Mouse (Mus musculus) kidney, postnatal 0 days (tissue): Measurements from ENCODE around the gene Krtap3-2. TPM values are rescaled to one million over a fixed set of nuclear protein-coding genes. Genes with fewer than 3 reads are reported as not detected.

Experiments used
- ATAC-seq: fragments of 200-750 bp; cut with Nextera tagmentation; replicated peaks from 2 replicates; pipeline ENCODE4 v1.8.0; 2017; ENCODE audit warnings: low read depth, moderate number of reproducible peaks, moderate TSS enrichment, moderate library complexity; ENCODE audit not compliant: low FRiP score
- DNase-seq: peaks from one replicate; pipeline ENCODE4 v3.0.0-alpha.2; 2016; ENCODE audit warnings: low spot score
- H3K27ac ChIP-seq: fragments of 300-500 bp; sonication (generic); 2 replicates; pipeline ENCODE4 v1.5.1; 2014; ENCODE audit warnings: mild to moderate bottlenecking
- H3K27me3 ChIP-seq: fragments of 300-500 bp; sonication (generic); 2 replicates; pipeline ENCODE4 v1.6.1; 2014; ENCODE audit warnings: low read length, mixed read lengths; ENCODE audit not compliant: insufficient read depth
- H3K36me3 ChIP-seq: fragments of 300-500 bp; sonication (generic); 2 replicates; pipeline ENCODE4 v1.6.1; 2014; ENCODE audit warnings: low read length, mixed read lengths; ENCODE audit not compliant: insufficient read depth
- H3K4me1 ChIP-seq: fragments of 300-500 bp; sonication (generic); replicated peaks from 2 replicates; pipeline ENCODE4 v1.6.1; 2014; ENCODE audit warnings: antibody characterized with exemption, low read length, mixed read lengths; ENCODE audit not compliant: insufficient read depth
- H3K4me2 ChIP-seq: fragments of 300-500 bp; sonication (generic); 2 replicates; pipeline ENCODE4 v1.6.1; 2014; ENCODE audit warnings: mild to moderate bottlenecking, low read length, moderate library complexity, mixed read lengths
- H3K4me3 ChIP-seq: fragments of 300-500 bp; sonication (generic); replicated peaks from 2 replicates; pipeline ENCODE4 v1.5.1; 2014; ENCODE audit warnings: low read depth, low read length
- H3K9ac ChIP-seq: fragments of 300-500 bp; sonication (generic); 2 replicates; pipeline ENCODE4 v1.6.1; 2014; ENCODE audit warnings: low read depth, low read length
- H3K9me3 ChIP-seq: fragments of 300-500 bp; sonication (generic); replicated peaks from 2 replicates; pipeline ENCODE4 v1.6.1; 2016; ENCODE audit warnings: low read length, inconsistent platforms, mixed read lengths
- CTCF ChIP-seq: IDR thresholded peaks from 2 replicates; pipeline ENCODE4 v1.5.1; 2016; ENCODE audit warnings: antibody characterized with exemption, low read depth, mild to moderate bottlenecking, moderate library complexity
- WGBS: fragments of 180-500 bp; shearing (Covaris S2); extraction: QIAGEN DNeasy Blood & Tissue Kit; methylation state at CpG from one replicate; pipeline ENCODE4 v1.1.7; 2014; 5-methylcytosine and 5-hydroxymethylcytosine counted together
- polyA plus RNA-seq: library from polyadenylated mRNA; unstranded; fragments of >200 nt; fragmentation: Nextera tagmentation; extraction: Ambion mirVana; gene quantifications from 2 replicates; pipeline ENCODE4 v1.2.1, GENCODE M21; 2015

Gene Krtap3-2
- polyA plus RNA-seq, 1 experiment from 2014 or later, result not detected

GRCm38 (mm10) chr11:99514098-99514497 lies 42.6 kb downstream of the Krtap3-2 start:
- H3K9me3 ChIP-seq, result no peaks in the 10 kb centered on the region
- DNase-seq (no peak), ATAC-seq (no peak)
- H3K4me3 ChIP-seq, result no peak overlapping the region
- no peak overlapping the region for H3K27ac ChIP-seq
- H3K36me3 ChIP-seq, result no peaks in the 10 kb centered on the region
- no peaks in the 10 kb centered on the region for H3K4me1 ChIP-seq
- no peak for TF ChIP-seq CTCF
- no peak overlapping the region for H3K4me2 ChIP-seq
- no peaks in the 10 kb centered on the region for H3K27me3 ChIP-seq
- 79% methylated on average over 8 of the region's 8 CpGs for WGBS
- H3K9ac ChIP-seq, result no peak overlapping the region

Other genes with a start within 250 kb of the Krtap3-2 start
- gene Krt25, start 233.9 kb downstream of the Krtap3-2 start, polyA plus RNA-seq, result 0.08 and 0.09 TPM in 2 replicates
- gene Krt26, start 218.9 kb downstream of the Krtap3-2 start, polyA plus RNA-seq, result not detected in 2 replicates
- gene Krt27, start 205.7 kb downstream of the Krtap3-2 start, polyA plus RNA-seq, result not detected in 2 replicates
- 0.32 TPM in 1 of 2 replicates, not detected in the other for gene Krt28, start 181.9 kb downstream of the Krtap3-2 start, polyA plus RNA-seq
- gene Krt10, start 167.5 kb downstream of the Krtap3-2 start, polyA plus RNA-seq, result 35.5 and 42.6 TPM in 2 replicates
- not detected in 2 replicates for gene Krt12, start 134.6 kb downstream of the Krtap3-2 start, polyA plus RNA-seq
- 3.6 and 5.0 TPM in 2 replicates for gene Krt20, start 118.7 kb downstream of the Krtap3-2 start, polyA plus RNA-seq
- 30.6 and 31.8 TPM in 2 replicates for gene Krt23, start 63.7 kb downstream of the Krtap3-2 start, polyA plus RNA-seq
- gene Krt39, start 35.5 kb downstream of the Krtap3-2 start, polyA plus RNA-seq, result 0.45 and 0.46 TPM in 2 replicates
- gene Krt40, start 13.7 kb downstream of the Krtap3-2 start, polyA plus RNA-seq, result not detected in 2 replicates
- not detected in 2 replicates for gene Krtap3-3, start 6.0 kb downstream of the Krtap3-2 start, polyA plus RNA-seq
- not detected in 2 replicates for gene Gm11939, start 2.6 kb upstream of the Krtap3-2 start, polyA plus RNA-seq
- not detected in 2 replicates for gene Krtap3-1, start 9.8 kb upstream of the Krtap3-2 start, polyA plus RNA-seq
- not detected in 2 replicates for gene Krtap1-5, start 24.2 kb upstream of the Krtap3-2 start, polyA plus RNA-seq
- gene Krtap1-4, start 26.8 kb upstream of the Krtap3-2 start, polyA plus RNA-seq, result not detected in 2 replicates
- gene Krtap1-3, start 34.5 kb upstream of the Krtap3-2 start, polyA plus RNA-seq, result not detected in 2 replicates
- not detected in 2 replicates for gene Krtap9-3, start 41.3 kb upstream of the Krtap3-2 start, polyA plus RNA-seq
- not detected in 2 replicates for gene Gm11938, start 46.5 kb upstream of the Krtap3-2 start, polyA plus RNA-seq
- gene Gm11937, start 53.3 kb upstream of the Krtap3-2 start, polyA plus RNA-seq, result not detected in 2 replicates
- not detected in 2 replicates for gene Krtap2-4, start 58.0 kb upstream of the Krtap3-2 start, polyA plus RNA-seq
- not detected in 2 replicates for gene Gm11562, start 63.6 kb upstream of the Krtap3-2 start, polyA plus RNA-seq
- not detected in 2 replicates for gene Krtap4-1, start 71.4 kb upstream of the Krtap3-2 start, polyA plus RNA-seq
- not detected in 2 replicates for gene Krtap4-2, start 78.2 kb upstream of the Krtap3-2 start, polyA plus RNA-seq
- gene Krtap4-7, start 87.2 kb upstream of the Krtap3-2 start, polyA plus RNA-seq, result not detected in 2 replicates
- not detected in 2 replicates for gene Gm11555, start 93.4 kb upstream of the Krtap3-2 start, polyA plus RNA-seq
- not detected in 2 replicates for gene Gm11563, start 102.1 kb upstream of the Krtap3-2 start, polyA plus RNA-seq
- gene Krtap4-6, start 109.1 kb upstream of the Krtap3-2 start, polyA plus RNA-seq, result not detected in 2 replicates
- gene Gm14190, start 133.9 kb upstream of the Krtap3-2 start, polyA plus RNA-seq, result not detected in 2 replicates
- not detected in 2 replicates for gene Gm14180, start 177.4 kb upstream of the Krtap3-2 start, polyA plus RNA-seq
- not detected in 2 replicates for gene Gm11595, start 216.1 kb upstream of the Krtap3-2 start, polyA plus RNA-seq
- not detected in 2 replicates for gene Krtap4-8, start 223.9 kb upstream of the Krtap3-2 start, polyA plus RNA-seq
- gene Krtap4-9, start 228.3 kb upstream of the Krtap3-2 start, polyA plus RNA-seq, result not detected in 2 replicates
- gene Gm11596, start 236.6 kb upstream of the Krtap3-2 start, polyA plus RNA-seq, result not detected in 2 replicates
- not detected in 2 replicates for gene Gm11569, start 242.1 kb upstream of the Krtap3-2 start, polyA plus RNA-seq
- gene Gm11554, start 247.6 kb upstream of the Krtap3-2 start, polyA plus RNA-seq, result not detected in 2 replicates